Mouse (Mus musculus): Measurements from ENCODE around the gene Tgm7. TPM values are rescaled to one million over a fixed set of nuclear protein-coding genes. Genes with fewer than 3 reads are reported as not detected.
A peak's percentile ranks its signal among the peaks of the same experiment; 100 is the strongest.

Gene Tgm7
- 0.43 and 0.66 TPM in 2 replicates for polyA plus RNA-seq (2015; fragmentation: Nextera tagmentation; extraction: Ambion mirVana)

DNA sequence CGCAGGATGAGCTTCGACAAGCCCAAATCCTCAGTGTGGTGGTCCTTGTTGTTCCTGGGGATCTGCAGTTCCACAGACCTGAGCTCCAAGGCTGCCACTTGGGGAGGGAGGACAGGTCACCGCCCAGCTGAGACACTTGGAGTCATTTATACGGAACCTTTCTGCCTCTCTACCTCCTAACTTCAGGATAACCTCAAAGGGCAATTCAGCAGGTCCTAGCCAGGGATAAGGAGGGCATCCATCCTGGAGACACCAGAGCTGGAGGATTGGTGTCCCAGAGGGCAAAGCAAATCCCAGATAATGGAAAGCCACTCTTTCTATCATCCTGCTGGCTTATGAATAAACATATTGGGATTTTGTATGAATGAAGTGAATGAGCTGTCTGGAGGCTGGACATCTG, at the start of gene Tgm7:
TSS of gene Tgm7 (minus strand) at position 101 of the 400 bp plus-strand sequence.
- 81% methylated on average over 4 of the region's 4 CpGs for WGBS
- Histone ChIP-seq H3K9me3 (replicated peaks; ENCODE audit: low read length) (no peaks in the 10 kb centered on the region), H3K4me2 (ENCODE audit: low read length) (no peak within 1 kb of the TSS), H3K4me3 (replicated peaks; ENCODE audit: low read depth, low read length) (no peak within 1 kb of the TSS), H3K27ac (no peak within 1 kb of the TSS), H3K9ac (ENCODE audit: low read depth, low read length) (no peak within 1 kb of the TSS), H3K27me3 (ENCODE audit: insufficient read depth, low read length) (no peaks in the 10 kb centered on the region), H3K4me1 (replicated peaks; ENCODE audit: insufficient read depth, low read length) (no peaks in the 10 kb centered on the region), H3K36me3 (ENCODE audit: insufficient read depth, low read length) (no peaks in the 10 kb centered on the region)
- TF ChIP-seq CTCF (IDR thresholded peaks at IDR 0.05; ENCODE audit: low read depth), result no peak
- DNase-seq (ENCODE audit: low spot score) (no peak), ATAC-seq (replicated peaks; ENCODE audit: low FRiP score, low read depth) (no peak)

DNA sequence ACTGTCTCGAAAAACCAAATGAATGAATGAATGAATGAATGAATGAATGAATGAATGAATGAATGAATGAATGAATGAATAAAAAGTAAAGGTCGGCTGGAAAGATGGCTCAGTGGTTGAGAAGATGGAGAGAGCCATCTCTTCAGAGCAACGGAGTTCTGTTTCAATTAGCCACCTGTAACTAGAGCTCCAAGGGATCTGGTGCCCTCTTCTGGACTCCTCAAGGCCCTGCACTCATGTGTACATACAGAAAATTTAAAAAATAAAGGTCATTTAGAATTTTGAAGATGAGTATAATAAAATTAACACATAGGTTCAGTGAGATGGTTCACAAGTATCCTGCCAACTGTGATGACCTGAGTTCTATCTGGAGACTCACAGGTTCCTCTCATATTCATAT, 43.5 kb upstream of the Tgm7 start:
- ATAC-seq (replicated peaks; ENCODE audit: low FRiP score, low read depth), result no peak
- Histone ChIP-seq H3K36me3 (ENCODE audit: insufficient read depth, low read length) (peaks cover 26% of the 10 kb centered on the region; the same call in 1 of the 2 replicates), H3K27me3 (ENCODE audit: insufficient read depth, low read length) (no peaks in the 10 kb centered on the region)

DNA sequence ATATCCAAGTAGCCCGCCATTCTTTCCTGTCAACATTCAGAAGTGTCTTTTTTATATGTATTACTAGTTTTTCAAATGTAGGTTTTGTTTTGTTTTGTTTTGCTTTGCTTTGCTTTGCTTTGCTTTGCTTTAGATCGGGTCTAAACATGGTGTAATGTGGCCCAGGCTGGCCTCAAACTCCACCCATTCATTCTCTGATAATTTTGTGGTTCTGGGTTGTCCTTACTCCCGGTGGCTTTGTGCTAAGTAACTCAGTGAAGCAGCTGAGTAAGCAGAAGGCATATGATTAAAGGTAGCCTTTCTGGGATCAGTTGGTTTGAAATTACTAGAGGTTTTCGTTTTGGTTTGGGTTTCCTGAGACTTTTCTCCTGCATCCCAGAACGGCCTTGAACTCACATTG, 40.1 kb upstream of the Tgm7 start:
- DNase-seq (ENCODE audit: low spot score), result no peak
- H3K9ac ChIP-seq (ENCODE audit: low read depth, low read length), result no peak overlapping the region
- H3K4me3 ChIP-seq (replicated peaks; ENCODE audit: low read depth, low read length), result no peak overlapping the region
- WGBS, result 83% methylated on average over 5 of the region's 5 CpGs
- H3K4me2 ChIP-seq (ENCODE audit: low read length), result no peak overlapping the region
- no peak for TF ChIP-seq CTCF (IDR thresholded peaks at IDR 0.05; ENCODE audit: low read depth)
- H3K36me3 ChIP-seq (ENCODE audit: insufficient read depth, low read length), result peaks cover 44% of the 10 kb centered on the region
- H3K4me1 ChIP-seq (replicated peaks; ENCODE audit: insufficient read depth, low read length), result no peaks in the 10 kb centered on the region
- H3K27ac ChIP-seq, result no peak overlapping the region
- H3K9me3 ChIP-seq (replicated peaks; ENCODE audit: low read length), result no peaks in the 10 kb centered on the region
- ATAC-seq (replicated peaks; ENCODE audit: low FRiP score, low read depth), result no peak
- no peaks in the 10 kb centered on the region for H3K27me3 ChIP-seq (ENCODE audit: insufficient read depth, low read length)

More for the DNA sequence above, 43.5 kb upstream of the Tgm7 start:
- Histone ChIP-seq H3K9me3 (replicated peaks; ENCODE audit: low read length) (no peaks in the 10 kb centered on the region), H3K27ac (no peak overlapping the region), H3K9ac (ENCODE audit: low read depth, low read length) (no peak overlapping the region), H3K4me3 (replicated peaks; ENCODE audit: low read depth, low read length) (no peak overlapping the region), H3K4me1 (replicated peaks; ENCODE audit: insufficient read depth, low read length) (no peaks in the 10 kb centered on the region), H3K4me2 (ENCODE audit: low read length) (no peak overlapping the region)
- peak; percentile 51 for TF ChIP-seq CTCF (IDR thresholded peaks at IDR 0.05; ENCODE audit: low read depth)
- 93% methylated on average over 3 of the region's 3 CpGs for WGBS
- DNase-seq (ENCODE audit: low spot score), result no peak

DNA sequence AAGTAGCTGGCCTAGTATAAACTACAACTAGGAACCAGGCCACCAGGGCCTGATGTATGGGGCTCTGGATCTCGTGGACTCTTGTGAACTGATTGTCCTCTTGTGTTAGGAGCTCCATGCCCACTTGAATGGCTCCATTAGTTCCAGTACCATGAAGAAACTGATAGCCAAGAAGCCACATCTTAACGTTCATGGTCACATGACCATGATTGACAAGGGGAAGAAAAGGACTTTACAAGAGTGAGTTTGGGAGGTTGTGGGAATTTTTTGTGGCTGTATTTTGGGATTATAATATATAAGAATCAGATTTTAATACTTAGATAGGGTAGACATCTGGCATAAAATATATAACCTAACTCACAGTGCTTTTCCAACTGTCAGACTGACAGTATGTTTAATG, 32.8 kb upstream of the Tgm7 start:
- Histone ChIP-seq H3K9me3 (replicated peaks; ENCODE audit: low read length) (no peaks in the 10 kb centered on the region), H3K4me2 (ENCODE audit: low read length) (no peak overlapping the region), H3K27me3 (ENCODE audit: insufficient read depth, low read length) (no peaks in the 10 kb centered on the region), H3K4me3 (replicated peaks; ENCODE audit: low read depth, low read length) (no peak overlapping the region), H3K9ac (ENCODE audit: low read depth, low read length) (no peak overlapping the region), H3K27ac (no peak overlapping the region), H3K36me3 (ENCODE audit: insufficient read depth, low read length) (peaks cover 16% of the 10 kb centered on the region), H3K4me1 (replicated peaks; ENCODE audit: insufficient read depth, low read length) (0 out of 2 replicates have a peak, but pooled peaks cover 5% of the 10 kb centered on the region)
- 78% methylated on average over 2 of the region's 2 CpGs for WGBS
- DNase-seq (ENCODE audit: low spot score), result no peak
- TF ChIP-seq CTCF (IDR thresholded peaks at IDR 0.05; ENCODE audit: low read depth), result no peak
- no peak for ATAC-seq (replicated peaks; ENCODE audit: low FRiP score, low read depth)

DNA sequence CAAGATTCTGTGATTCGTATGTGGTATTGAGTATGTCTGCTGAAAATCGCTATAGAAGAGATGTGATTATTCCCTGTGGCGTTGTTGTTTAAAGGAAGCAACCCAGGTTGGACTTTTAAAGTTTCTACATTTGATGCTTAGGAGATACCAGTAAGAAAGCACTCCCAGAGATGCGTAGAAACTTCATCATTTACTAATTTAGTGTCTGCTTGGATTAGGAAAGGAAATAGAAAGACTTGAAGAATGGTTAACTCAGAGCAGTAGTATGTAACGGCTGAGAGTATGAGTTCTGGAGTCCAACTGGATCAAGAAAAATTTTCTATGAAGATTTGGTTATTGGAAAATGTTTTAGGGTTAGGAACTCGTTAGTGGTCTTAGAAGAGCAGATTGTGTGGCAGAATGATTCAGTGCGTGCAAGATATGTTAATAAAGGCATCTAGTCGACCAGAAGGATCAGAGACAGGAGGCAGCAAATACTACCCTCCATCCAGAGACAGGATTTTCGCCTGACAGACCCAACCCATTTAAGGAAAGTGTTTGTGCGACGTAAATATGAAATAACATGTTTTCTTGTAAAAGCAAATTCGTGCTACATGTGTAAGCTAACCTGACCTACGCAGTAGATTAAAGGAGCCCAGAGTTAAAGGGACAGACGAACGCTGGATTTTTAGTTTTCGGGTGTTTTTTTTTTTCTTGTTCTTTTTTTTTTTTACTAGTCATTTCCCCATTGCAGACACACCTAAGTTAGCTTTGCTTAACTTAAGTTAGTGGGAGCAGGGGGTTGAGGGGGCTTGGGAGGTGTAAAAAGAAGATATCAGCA, 31.8 kb upstream of the Tgm7 start:
- Histone ChIP-seq H3K27ac (peak overlapping the region; percentile 98), H3K27me3 (ENCODE audit: insufficient read depth, low read length) (no peaks in the 10 kb centered on the region), H3K4me2 (ENCODE audit: low read length) (peak overlapping the region; percentile 86), H3K9ac (ENCODE audit: low read depth, low read length) (peak overlapping the region; percentile 84; the same call in 1 of the 2 replicates), H3K4me1 (replicated peaks; ENCODE audit: insufficient read depth, low read length) (0 out of 2 replicates have a peak, but pooled peaks cover 5% of the 10 kb centered on the region), H3K9me3 (replicated peaks; ENCODE audit: low read length) (no peaks in the 10 kb centered on the region), H3K36me3 (ENCODE audit: insufficient read depth, low read length) (peaks cover 8% of the 10 kb centered on the region; the same call in 1 of the 2 replicates), H3K4me3 (replicated peaks; ENCODE audit: low read depth, low read length) (peak overlapping the region; percentile 65)
- ATAC-seq (replicated peaks; ENCODE audit: low FRiP score, low read depth), result no peak
- peak; percentile 15 for DNase-seq (ENCODE audit: low spot score)
- TF ChIP-seq CTCF (IDR thresholded peaks at IDR 0.05; ENCODE audit: low read depth), result no peak
- 65% methylated on average over 16 of the region's 16 CpGs for WGBS

DNA sequence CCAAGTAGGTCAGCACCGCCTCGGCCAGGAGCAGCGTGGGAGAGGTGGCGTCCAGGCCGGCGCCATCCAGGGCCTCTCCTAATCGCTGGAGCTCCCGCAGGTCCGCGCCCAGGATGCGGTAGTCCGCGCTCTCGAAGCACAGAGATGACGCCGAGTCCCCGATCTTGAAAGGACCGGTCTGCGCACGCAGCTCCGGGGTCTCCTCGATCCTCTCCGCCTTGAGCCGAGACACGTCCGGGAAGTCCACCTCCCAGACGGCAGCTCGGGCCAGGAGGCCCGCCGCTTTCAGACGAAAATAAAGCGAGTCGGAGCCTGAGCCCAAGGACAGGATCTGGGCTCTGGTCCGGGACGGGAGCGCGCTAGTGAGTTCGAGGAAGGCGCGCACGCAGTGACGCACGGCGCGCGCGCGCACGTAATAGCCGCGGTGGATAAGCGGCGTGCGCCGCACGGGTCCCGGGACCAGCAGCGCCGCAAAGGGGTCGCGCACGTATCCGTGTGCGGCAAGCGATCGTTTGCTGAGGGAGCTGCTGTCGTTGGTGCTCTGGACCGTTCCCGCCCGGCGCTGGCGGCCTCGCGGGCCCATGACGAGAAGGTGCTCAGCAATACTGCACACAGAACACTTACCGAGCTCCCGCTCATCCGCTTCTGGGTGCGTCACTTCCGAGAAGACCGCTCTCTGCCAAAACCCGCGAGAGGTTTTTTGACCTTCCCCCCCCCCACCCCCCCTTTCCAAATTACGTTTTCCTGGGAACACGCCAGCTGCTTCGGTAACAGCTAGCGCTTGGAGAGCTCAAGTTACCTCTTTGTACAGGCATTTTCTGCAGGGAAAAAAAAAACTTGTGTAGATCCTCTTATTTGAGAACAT, 30.7 kb upstream of the Tgm7 start, which contains the start of the genes Adal and Lcmt2:
TSS of gene Adal (plus strand) at position 411 of the 865 bp plus-strand sequence.
TSS of gene Lcmt2 (minus strand) at position 636 of the 865 bp plus-strand sequence.
- 0 out of 2 replicates have a peak, but pooled peaks cover 6% of the 10 kb centered on the region for H3K36me3 ChIP-seq (ENCODE audit: insufficient read depth, low read length)
- ATAC-seq (replicated peaks; ENCODE audit: low FRiP score, low read depth) (peak; percentile 92), DNase-seq (ENCODE audit: low spot score) (peak; percentile 94)
- H3K4me3 ChIP-seq (replicated peaks; ENCODE audit: low read depth, low read length), result peak within 1 kb of the TSS; percentile 65
- peak within 1 kb of the TSS; percentile 86 for H3K4me2 ChIP-seq (ENCODE audit: low read length)
- no peaks in the 10 kb centered on the region for H3K9me3 ChIP-seq (replicated peaks; ENCODE audit: low read length)
- TF ChIP-seq CTCF (IDR thresholded peaks at IDR 0.05; ENCODE audit: low read depth), result 0 out of 2 replicates have a peak, but pooled peaks have one; percentile 1
- H3K9ac ChIP-seq (ENCODE audit: low read depth, low read length), result peak within 1 kb of the TSS; percentile 84
- 0 out of 2 replicates have a peak, but pooled peaks cover 5% of the 10 kb centered on the region for H3K4me1 ChIP-seq (replicated peaks; ENCODE audit: insufficient read depth, low read length)
- under 1% methylated on average over 84 of the region's 87 CpGs for WGBS
- peak within 1 kb of the TSS; percentile 98 for H3K27ac ChIP-seq
- H3K27me3 ChIP-seq (ENCODE audit: insufficient read depth, low read length), result no peaks in the 10 kb centered on the region

Data from kidney, postnatal 0 days (tissue).